Mouse (Mus musculus): ENCODE data around the gene Borcs6. TPM values are rescaled to one million over a fixed set of nuclear protein-coding genes. Genes with fewer than 3 reads are reported as not detected.
A peak's percentile ranks its signal among the peaks of the same experiment; 100 is the strongest.

Gene Borcs6
- polyA plus RNA-seq, 1 experiment from 2014 or later = 9.5 TPM

- no peaks in the 10 kb centered on the region for H3K9me3 ChIP-seq
- peaks cover 25% of the 10 kb centered on the region for H3K4me1 ChIP-seq
- H3K4me2 ChIP-seq (replicated peaks) = peak overlapping the region; percentile 72; the same call in 1 of the 2 replicates
- H3K36me3 ChIP-seq = peaks cover 57% of the 10 kb centered on the region
- WGBS = 83% methylated on average over 9 of the region's 9 CpGs
- peak overlapping the region; percentile 1; the same call in 1 of the 2 replicates for H3K27ac ChIP-seq
- peak overlapping the region; percentile 3; the same call in 1 of the 2 replicates for H3K4me3 ChIP-seq
- no peaks in the 10 kb centered on the region for H3K27me3 ChIP-seq
- no peak overlapping the region for H3K9ac ChIP-seq
- no peak for ATAC-seq (ENCODE audit: low FRiP score, low read depth)
Measured at GRCm38 (mm10) chr11:69035411-69035810, 24.1 kb upstream of the Borcs6 start.

- ATAC-seq (ENCODE audit: low FRiP score, low read depth) = no peak
- no peaks in the 10 kb centered on the region for H3K27me3 ChIP-seq
- H3K4me2 ChIP-seq (replicated peaks) = peak overlapping the region; percentile 72
- peaks cover 52% of the 10 kb centered on the region for H3K36me3 ChIP-seq
- H3K9me3 ChIP-seq = no peaks in the 10 kb centered on the region
- H3K9ac ChIP-seq = no peak overlapping the region
- peak overlapping the region; percentile 3; the same call in 1 of the 2 replicates for H3K4me3 ChIP-seq
- H3K27ac ChIP-seq = peak overlapping the region; percentile 1; the same call in 1 of the 2 replicates
- H3K4me1 ChIP-seq = peaks cover 25% of the 10 kb centered on the region
- 7% methylated on average over 8 of the region's 8 CpGs for WGBS
Measured at GRCm38 (mm10) chr11:69035849-69036248, 23.7 kb upstream of the Borcs6 start.

- Histone ChIP-seq H3K27me3 (no peaks in the 10 kb centered on the region), H3K4me3 (peak overlapping the region; percentile 75), H3K4me2 (replicated peaks) (peak overlapping the region; percentile 72), H3K27ac (peak overlapping the region; percentile 86; the same call in 1 of the 2 replicates), H3K9ac (peak overlapping the region; percentile 82), H3K36me3 (peaks cover 44% of the 10 kb centered on the region), H3K4me1 (peaks cover 25% of the 10 kb centered on the region), H3K9me3 (no peaks in the 10 kb centered on the region)
- 8% methylated on average over 20 of the region's 20 CpGs for WGBS
- no peak for ATAC-seq (ENCODE audit: low FRiP score, low read depth)
Measured at GRCm38 (mm10) chr11:69036486-69037230, 22.9 kb upstream of the Borcs6 start.

GRCm38 (mm10) chr11:69037231-69038061, 22.1 kb upstream of the Borcs6 start:
- ATAC-seq (ENCODE audit: low FRiP score, low read depth) = peak; percentile 26; the same call in 1 of the 2 replicates
- Histone ChIP-seq H3K9ac (peak overlapping the region; percentile 82), H3K4me1 (peaks cover 25% of the 10 kb centered on the region), H3K4me3 (peak overlapping the region; percentile 75), H3K9me3 (no peaks in the 10 kb centered on the region), H3K4me2 (replicated peaks) (peak overlapping the region; percentile 72), H3K27me3 (no peaks in the 10 kb centered on the region), H3K36me3 (peaks cover 38% of the 10 kb centered on the region), H3K27ac (peak overlapping the region; percentile 86; the same call in 1 of the 2 replicates)
- under 1% methylated on average over 34 of the region's 34 CpGs for WGBS

GRCm38 (mm10) chr11:69038173-69038572, 21.3 kb upstream of the Borcs6 start:
- Histone ChIP-seq H3K27me3 (no peaks in the 10 kb centered on the region), H3K4me3 (peak overlapping the region; percentile 10; the same call in 1 of the 2 replicates), H3K9me3 (no peaks in the 10 kb centered on the region), H3K27ac (no peak overlapping the region), H3K4me1 (peaks cover 25% of the 10 kb centered on the region), H3K4me2 (replicated peaks) (peak overlapping the region; percentile 72), H3K36me3 (peaks cover 31% of the 10 kb centered on the region), H3K9ac (no peak overlapping the region)
- 70% methylated on average over 5 of the region's 5 CpGs for WGBS
- ATAC-seq (ENCODE audit: low FRiP score, low read depth) = no peak

GRCm38 (mm10) chr11:69045531-69046394, 13.8 kb upstream of the Borcs6 start, which contains the start of gene Aurkb:
TSS of gene Aurkb (plus strand) at chr11:69045647.
- Histone ChIP-seq H3K9ac (peak within 1 kb of the TSS; percentile 86), H3K27me3 (no peaks in the 10 kb centered on the region), H3K36me3 (peaks cover 32% of the 10 kb centered on the region), H3K9me3 (no peaks in the 10 kb centered on the region), H3K4me2 (replicated peaks) (peak within 1 kb of the TSS; percentile 93), H3K27ac (peak within 1 kb of the TSS; percentile 82), H3K4me3 (peak within 1 kb of the TSS; percentile 84), H3K4me1 (peaks cover 32% of the 10 kb centered on the region)
- peak; percentile 78 for ATAC-seq (ENCODE audit: low FRiP score, low read depth)
- WGBS = under 1% methylated on average over 54 of the region's 54 CpGs

- H3K27me3 ChIP-seq = no peaks in the 10 kb centered on the region
- peaks cover 37% of the 10 kb centered on the region for H3K36me3 ChIP-seq
- H3K9me3 ChIP-seq = no peaks in the 10 kb centered on the region
- peak overlapping the region; percentile 93 for H3K4me2 ChIP-seq (replicated peaks)
- H3K27ac ChIP-seq = 0 out of 2 replicates have a peak overlapping the region, but pooled peaks have one; percentile 15
- H3K4me1 ChIP-seq = peaks cover 32% of the 10 kb centered on the region
- H3K4me3 ChIP-seq = peak overlapping the region; percentile 84
- 12% methylated on average over 9 of the region's 9 CpGs for WGBS
- ATAC-seq (ENCODE audit: low FRiP score, low read depth) = no peak
- H3K9ac ChIP-seq = peak overlapping the region; percentile 86
Measured at GRCm38 (mm10) chr11:69046395-69046774, 13.1 kb upstream of the Borcs6 start.

- Histone ChIP-seq H3K36me3 (peaks cover 41% of the 10 kb centered on the region), H3K27ac (no peak overlapping the region), H3K27me3 (no peaks in the 10 kb centered on the region), H3K4me1 (peaks cover 32% of the 10 kb centered on the region), H3K4me3 (peak overlapping the region; percentile 84), H3K9ac (peak overlapping the region; percentile 35; the same call in 1 of the 2 replicates), H3K9me3 (no peaks in the 10 kb centered on the region), H3K4me2 (replicated peaks) (peak overlapping the region; percentile 93)
- no peak for ATAC-seq (ENCODE audit: low FRiP score, low read depth)
- WGBS = 89% methylated on average over 12 of the region's 12 CpGs
Measured at GRCm38 (mm10) chr11:69047592-69047991, 11.9 kb upstream of the Borcs6 start.

GRCm38 (mm10) chr11:69048151-69048550, 11.4 kb upstream of the Borcs6 start:
- H3K4me2 ChIP-seq (replicated peaks) = no peak overlapping the region
- H3K4me3 ChIP-seq = no peak overlapping the region
- no peaks in the 10 kb centered on the region for H3K9me3 ChIP-seq
- no peaks in the 10 kb centered on the region for H3K27me3 ChIP-seq
- H3K9ac ChIP-seq = no peak overlapping the region; the same call in 1 of the 2 replicates
- H3K36me3 ChIP-seq = peaks cover 41% of the 10 kb centered on the region
- no peak for ATAC-seq (ENCODE audit: low FRiP score, low read depth)
- H3K4me1 ChIP-seq = peaks cover 32% of the 10 kb centered on the region
- H3K27ac ChIP-seq = no peak overlapping the region; the same call in 1 of the 2 replicates
- 93% methylated on average over 14 of the region's 14 CpGs for WGBS

GRCm38 (mm10) chr11:69050748-69051147, 8.8 kb upstream of the Borcs6 start:
- H3K27ac ChIP-seq = no peak overlapping the region
- H3K36me3 ChIP-seq = peaks cover 52% of the 10 kb centered on the region
- peaks cover 31% of the 10 kb centered on the region for H3K4me1 ChIP-seq
- 90% methylated on average over 8 of the region's 8 CpGs for WGBS
- no peak overlapping the region for H3K4me3 ChIP-seq
- no peak for ATAC-seq (ENCODE audit: low FRiP score, low read depth)
- H3K9me3 ChIP-seq = no peaks in the 10 kb centered on the region
- no peak overlapping the region for H3K4me2 ChIP-seq (replicated peaks)
- no peaks in the 10 kb centered on the region for H3K27me3 ChIP-seq
- H3K9ac ChIP-seq = no peak overlapping the region

GRCm38 (mm10) chr11:69051771-69052170, 7.7 kb upstream of the Borcs6 start:
- Histone ChIP-seq H3K36me3 (peaks cover 52% of the 10 kb centered on the region), H3K4me3 (no peak overlapping the region)
- 90% methylated on average over 4 of the region's 4 CpGs for WGBS

More at GRCm38 (mm10) chr11:69051771-69052170, 7.7 kb upstream of the Borcs6 start:
- ATAC-seq (ENCODE audit: low FRiP score, low read depth) = no peak
- H3K4me1 ChIP-seq = peaks cover 21% of the 10 kb centered on the region
- no peaks in the 10 kb centered on the region for H3K9me3 ChIP-seq
- H3K27me3 ChIP-seq = no peaks in the 10 kb centered on the region
- H3K4me2 ChIP-seq (replicated peaks) = no peak overlapping the region
- H3K27ac ChIP-seq = no peak overlapping the region
- no peak overlapping the region for H3K9ac ChIP-seq

Data from limb, embryonic 13.5 days (tissue).